Mouse (Mus musculus) gastrocnemius, adult 2 months (tissue): ENCODE measurements at regions not wholly inside any gene's neighbourhood (a gene's known extent, or its start where the extent isn't known, plus 50 kb on each side); places are given as distances from the start of the nearest gene placed in this dataset.
A peak's percentile ranks its signal among the peaks of the same experiment; 100 is the strongest.

Source experiments
- DNase-seq: peaks from one replicate; pipeline ENCODE4 v3.0.0; 2022
- H3K27ac ChIP-seq: fragments of 200-600 bp; 2 replicates; pipeline ENCODE4 v1.8.1; 2022; ENCODE audit warnings: mild to moderate bottlenecking
- H3K4me3 ChIP-seq: fragments of 200-600 bp; 2 replicates; pipeline ENCODE4 v1.8.1; 2022; ENCODE audit warnings: mild to moderate bottlenecking, moderate library complexity
- CTCF ChIP-seq: fragments of 200-600 bp; IDR thresholded peaks from 2 replicates; pipeline ENCODE4 v1.8.1; 2022; ENCODE audit warnings: antibody characterized with exemption, mild to moderate bottlenecking, moderate library complexity
- intact Hi-C: fragments of 180-260 bp; cut with DNase I; formaldehyde crosslinking; loops from one replicate; pipeline ENCODE4 v1.15.1; 2025

DNA sequence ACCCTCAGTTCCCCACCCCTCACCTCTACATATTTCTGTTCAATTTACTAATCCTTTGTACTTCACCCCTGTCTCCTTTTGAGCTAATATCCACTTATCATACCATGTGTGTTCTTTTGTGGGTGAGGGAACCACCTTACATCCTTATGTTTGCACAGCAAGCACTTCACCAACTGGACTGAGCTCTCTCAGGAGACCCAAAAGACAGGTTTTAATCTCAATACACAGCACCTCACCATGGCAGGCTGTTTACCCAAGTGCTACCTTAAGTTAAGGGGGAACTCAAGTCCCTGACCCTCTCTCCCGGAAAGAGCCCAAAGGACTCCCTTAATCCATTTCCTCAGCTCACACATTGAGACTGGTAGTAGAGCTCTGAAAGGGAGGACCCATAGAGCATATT lies 62.3 kb upstream of the Agr3 start:
- Histone ChIP-seq H3K4me3 (no peak overlapping the region), H3K27ac (no peak overlapping the region)
- no peak for DNase-seq
- no peak for TF ChIP-seq CTCF
- intact Hi-C loops, result no loop called here

DNA sequence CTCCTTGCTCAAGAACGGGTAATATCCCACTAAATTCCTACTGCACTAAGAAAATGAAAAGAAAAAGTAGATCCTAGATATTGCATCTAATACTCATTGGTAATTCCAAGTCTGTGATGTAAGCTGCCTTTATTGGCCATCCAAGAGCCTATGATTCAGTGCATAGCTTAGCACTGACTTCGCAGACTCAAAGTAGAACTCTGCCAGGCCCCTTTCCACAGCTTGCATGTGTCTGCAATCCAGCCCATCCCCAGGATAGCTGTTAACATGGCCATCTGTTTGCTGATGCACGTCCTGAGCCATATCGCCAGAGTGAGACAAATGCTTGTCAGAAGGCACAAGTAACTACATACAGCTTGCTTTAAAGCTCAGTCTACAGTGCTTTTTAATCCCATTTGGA lies 72.3 kb upstream of the Agr3 start:
- Histone ChIP-seq H3K27ac (no peak overlapping the region), H3K4me3 (no peak overlapping the region)
- no peak for TF ChIP-seq CTCF
- intact Hi-C loops, result no loop called here
- peak; percentile 50 for DNase-seq

DNA sequence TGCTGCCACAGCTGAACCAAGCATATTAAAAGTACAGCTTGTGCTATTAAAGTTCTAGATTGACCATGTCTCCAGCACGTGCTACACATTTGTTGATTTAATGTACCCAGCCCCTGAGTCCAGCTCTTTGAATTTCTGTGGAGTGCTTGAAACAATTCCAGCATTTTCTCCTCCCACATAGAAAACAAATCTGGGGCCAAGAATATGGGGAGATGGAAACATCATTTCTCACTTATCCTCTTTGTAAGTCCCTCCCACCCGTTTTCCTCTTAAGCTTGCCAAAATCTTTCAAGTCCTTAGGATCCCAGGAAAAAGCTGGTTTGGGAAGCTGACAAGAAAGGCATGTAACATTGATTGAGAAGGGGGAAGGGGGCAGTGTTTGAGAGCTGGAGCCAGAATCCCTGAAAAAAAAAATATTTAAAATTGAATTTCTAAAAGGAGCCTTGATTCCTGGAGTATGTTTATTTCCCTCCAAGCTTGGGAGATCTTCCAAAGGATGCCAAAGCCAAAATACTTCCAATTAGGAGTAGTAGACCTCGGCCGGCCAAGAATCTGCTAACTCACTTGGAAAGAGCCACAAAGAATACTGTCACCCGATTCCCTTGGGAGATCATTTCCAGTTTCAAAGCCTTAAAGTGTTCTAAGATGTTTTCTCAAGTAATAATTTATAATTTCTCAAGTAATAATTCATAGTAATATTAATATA lies 78.4 kb upstream of the Agr3 start:
- Histone ChIP-seq H3K27ac (peak overlapping the region; percentile 43), H3K4me3 (no peak overlapping the region)
- peak; percentile 32 for DNase-seq
- TF ChIP-seq CTCF, result no peak
- intact Hi-C loops, result no loop called here

DNA sequence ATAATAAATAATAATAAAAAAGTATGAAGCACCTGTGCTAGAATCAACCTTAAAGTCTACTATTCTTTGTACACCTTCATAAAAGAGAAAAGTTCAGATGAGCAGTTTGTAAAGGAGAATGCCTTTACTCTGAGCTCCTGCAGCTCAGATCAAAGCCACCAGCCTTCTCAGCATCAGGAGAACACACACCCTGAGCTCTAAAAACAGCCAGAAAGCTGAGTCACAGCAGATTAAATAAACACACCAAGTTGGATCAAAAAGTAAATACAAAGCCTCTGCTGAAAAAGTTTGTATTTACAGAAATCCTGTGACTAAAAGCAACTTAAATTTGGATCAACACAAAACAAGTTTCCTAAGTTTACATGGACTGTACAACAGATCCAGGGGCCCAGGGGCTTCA lies 88.5 kb upstream of the Agr3 start:
- no peak overlapping the region for H3K4me3 ChIP-seq
- TF ChIP-seq CTCF, result no peak
- no peak for DNase-seq
- no peak overlapping the region for H3K27ac ChIP-seq
- intact Hi-C loops, result loop anchor here (10.0 kb wide), 2 partner anchors 202 to 532 kb away; no protein-coding TSS in a partner anchor

DNA sequence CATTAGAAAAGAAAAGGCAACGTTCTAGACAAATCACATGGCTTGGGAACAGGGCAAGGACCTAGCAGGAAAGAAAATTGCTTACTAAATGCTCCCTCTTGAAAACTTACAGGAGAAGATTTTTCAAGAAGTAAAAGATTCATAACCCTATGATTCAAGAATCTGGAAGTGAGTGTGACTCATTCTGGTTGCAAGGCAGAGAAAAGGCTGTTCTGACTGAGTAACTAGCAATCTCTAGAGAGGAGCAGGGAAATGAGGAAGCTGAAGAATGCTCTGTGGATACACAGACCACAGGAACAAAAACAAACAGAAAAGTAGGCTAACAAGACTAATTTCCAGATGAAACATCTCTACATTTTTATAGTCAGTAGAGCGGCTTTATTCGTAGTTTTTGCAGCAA lies 92.1 kb upstream of the Agr3 start:
- intact Hi-C loops, result loop anchor here (10.0 kb wide), 2 partner anchors 198 to 528 kb away; no protein-coding TSS in a partner anchor

DNA sequence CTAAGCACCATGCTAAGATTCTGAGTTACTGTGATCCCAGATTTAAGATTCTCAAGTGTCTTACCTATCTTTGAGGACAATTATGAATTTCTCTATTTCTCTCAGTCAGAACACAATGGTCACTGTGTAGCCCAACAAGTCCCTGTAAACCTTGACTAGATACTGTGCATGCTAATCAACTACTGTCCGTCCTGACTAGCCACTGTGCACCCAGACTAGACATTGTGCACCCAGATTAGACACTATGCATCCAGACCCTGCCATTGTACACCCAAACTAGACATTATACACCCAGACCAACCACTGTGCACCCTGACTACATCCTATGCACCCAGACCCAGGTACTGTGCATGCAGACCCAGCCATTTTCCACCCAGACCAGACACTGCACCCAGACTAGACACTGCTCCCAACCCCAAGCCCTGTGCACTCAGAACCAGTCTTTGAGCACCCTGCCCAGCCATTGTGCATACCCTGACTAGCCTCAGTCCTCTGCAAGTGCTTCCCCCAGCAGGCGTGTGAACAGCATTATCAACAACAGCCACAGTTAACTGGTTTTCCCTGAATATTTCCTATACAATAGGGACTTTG lies 93.4 kb upstream of the Agr3 start:
- H3K4me3 ChIP-seq, result no peak overlapping the region
- no peak overlapping the region for H3K27ac ChIP-seq
- no peak for TF ChIP-seq CTCF
- no peak for DNase-seq
- intact Hi-C loops, result loop anchor here (2.0 to 10.0 kb wide), 3 partner anchors 197 to 527 kb away; no protein-coding TSS in a partner anchor

More for the DNA sequence above, 92.1 kb upstream of the Agr3 start:
- TF ChIP-seq CTCF, result no peak
- H3K27ac ChIP-seq, result peak overlapping the region; percentile 56
- DNase-seq, result no peak
- H3K4me3 ChIP-seq, result no peak overlapping the region

DNA sequence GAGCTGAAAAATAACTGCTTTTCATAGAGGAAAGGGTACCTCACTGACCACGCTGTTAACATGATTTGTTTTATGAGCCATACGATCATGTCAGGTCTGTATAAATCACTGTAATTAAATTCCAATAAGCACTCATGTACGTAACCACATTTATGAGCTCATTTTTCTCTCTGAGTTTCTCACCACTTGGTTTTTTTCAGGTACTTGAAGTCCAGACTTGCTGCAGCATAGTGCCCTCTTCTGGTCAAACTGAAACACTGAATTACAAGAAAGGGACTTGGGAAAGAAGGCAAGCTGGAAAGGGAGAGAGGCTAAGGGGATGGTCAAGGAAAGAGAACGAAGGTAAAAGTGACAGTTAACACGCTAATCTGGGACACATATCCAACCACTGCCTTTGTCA lies 94.2 kb upstream of the Agr3 start:
- DNase-seq, result no peak
- no peak overlapping the region for H3K27ac ChIP-seq
- TF ChIP-seq CTCF, result peak; percentile 88
- no peak overlapping the region for H3K4me3 ChIP-seq
- intact Hi-C loops, result loop anchor here (2.0 to 10.0 kb wide), 3 partner anchors 196 to 526 kb away; no protein-coding TSS in a partner anchor

DNA sequence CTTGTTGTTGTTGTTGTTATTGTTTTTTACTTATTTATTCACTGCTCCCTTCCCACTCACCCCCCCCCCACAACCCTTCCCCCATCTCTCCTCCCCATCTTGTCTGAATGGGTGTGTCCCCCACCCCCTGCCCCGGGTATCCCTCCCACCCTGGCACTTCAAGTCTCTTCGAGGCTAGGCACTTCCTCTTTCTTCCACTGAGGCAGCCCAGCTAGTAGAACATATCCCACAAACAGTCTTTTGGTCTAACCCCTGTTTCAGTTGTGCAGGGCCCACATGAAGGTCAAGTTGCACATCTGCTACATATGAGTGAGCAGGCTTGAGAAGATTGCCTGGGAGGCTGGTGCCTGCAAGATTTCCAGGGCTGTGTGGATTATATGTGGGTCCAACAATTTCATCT lies 97.6 kb upstream of the Agr3 start:
- no peak overlapping the region for H3K27ac ChIP-seq
- TF ChIP-seq CTCF, result no peak
- no peak for DNase-seq
- no peak overlapping the region for H3K4me3 ChIP-seq
- intact Hi-C loops, result no loop called here

DNA sequence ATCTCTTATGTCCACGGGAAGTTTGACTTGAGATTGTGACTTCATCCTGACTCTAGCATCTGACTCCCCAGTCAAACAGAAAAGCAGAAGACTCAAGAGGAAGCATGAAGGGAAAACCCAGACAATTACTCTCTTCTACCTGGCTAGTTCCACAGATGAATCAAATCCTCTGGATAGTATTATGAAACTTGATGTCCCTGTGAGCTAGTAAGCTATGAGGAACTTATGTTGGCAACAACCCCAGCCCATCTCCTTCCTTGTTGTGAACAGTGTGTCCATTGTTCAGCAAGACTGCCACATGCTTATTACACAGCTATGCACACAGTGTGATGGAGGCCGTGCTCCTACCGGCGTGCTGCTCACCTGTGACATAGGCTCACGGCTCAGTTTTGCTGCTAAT lies 98.4 kb upstream of the Agr3 start:
- intact Hi-C loops, result no loop called here
- H3K4me3 ChIP-seq, result no peak overlapping the region
- no peak overlapping the region for H3K27ac ChIP-seq
- DNase-seq, result no peak
- no peak for TF ChIP-seq CTCF

DNA sequence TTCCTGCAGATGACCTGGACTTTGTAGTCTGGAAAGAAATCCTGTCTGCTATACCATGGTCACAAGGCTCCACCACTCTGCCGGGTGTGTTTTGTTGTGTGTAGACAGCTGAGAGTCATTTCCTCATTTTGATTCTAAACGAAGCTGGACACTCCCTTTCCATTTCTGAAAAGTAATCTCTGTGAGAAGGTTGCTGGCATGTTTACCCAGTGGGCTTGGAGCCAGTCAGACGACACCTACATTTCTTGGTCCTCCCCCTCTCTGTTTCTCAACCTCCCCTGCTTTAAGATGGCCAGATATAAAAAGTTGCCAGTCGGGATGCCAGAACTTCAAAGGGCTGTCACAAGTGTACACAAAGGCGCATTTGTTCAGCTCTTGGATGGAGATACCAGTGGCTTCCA lies 100.8 kb upstream of the Agr3 start:
- intact Hi-C loops, result no loop called here
- Histone ChIP-seq H3K4me3 (no peak overlapping the region), H3K27ac (peak overlapping the region; percentile 31; the same call in 1 of the 2 replicates)
- no peak for DNase-seq
- no peak for TF ChIP-seq CTCF

DNA sequence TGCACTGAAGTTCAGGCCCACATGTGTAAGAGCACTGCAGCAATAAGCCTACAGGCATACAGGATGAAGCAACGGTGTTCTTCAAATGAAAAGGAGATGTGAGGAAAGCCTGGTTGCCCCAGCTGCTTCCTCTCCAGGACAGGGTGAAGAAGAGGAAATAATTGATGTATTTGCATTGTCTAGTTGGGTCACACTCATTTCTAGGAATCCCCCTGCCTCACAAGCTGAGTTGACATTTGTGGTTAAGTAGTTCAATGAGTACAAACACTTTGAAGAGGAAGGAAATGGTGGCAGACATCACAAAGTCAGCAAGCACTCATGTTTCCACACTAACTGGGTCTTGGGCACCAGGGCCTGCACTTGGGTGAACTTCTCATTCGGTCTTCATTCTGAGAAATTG lies 126.2 kb upstream of the Agr3 start:
- H3K4me3 ChIP-seq, result no peak overlapping the region
- no peak for TF ChIP-seq CTCF
- intact Hi-C loops, result no loop called here
- no peak for DNase-seq
- no peak overlapping the region for H3K27ac ChIP-seq

DNA sequence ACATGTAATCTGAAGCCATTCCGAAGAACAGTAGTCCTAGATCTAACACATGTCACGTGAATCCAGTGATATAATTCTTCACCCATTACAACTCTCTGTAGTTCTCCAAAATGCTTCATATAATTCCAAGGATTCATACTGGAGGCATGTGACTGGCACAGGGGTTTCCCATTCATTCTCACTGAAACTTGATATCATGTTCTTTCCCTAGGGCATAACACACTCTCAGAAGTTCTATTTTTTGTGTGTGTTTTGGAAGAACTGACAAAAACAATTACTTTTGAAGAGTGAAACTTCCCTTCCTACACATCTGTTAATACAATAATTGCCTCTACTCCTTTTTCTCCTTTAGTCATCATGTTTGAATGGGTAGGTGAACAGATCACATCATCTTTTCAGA lies 150.0 kb upstream of the Agr3 start:
- intact Hi-C loops, result no loop called here
- H3K27ac ChIP-seq, result no peak overlapping the region
- no peak for TF ChIP-seq CTCF
- no peak for DNase-seq
- H3K4me3 ChIP-seq, result no peak overlapping the region

DNA sequence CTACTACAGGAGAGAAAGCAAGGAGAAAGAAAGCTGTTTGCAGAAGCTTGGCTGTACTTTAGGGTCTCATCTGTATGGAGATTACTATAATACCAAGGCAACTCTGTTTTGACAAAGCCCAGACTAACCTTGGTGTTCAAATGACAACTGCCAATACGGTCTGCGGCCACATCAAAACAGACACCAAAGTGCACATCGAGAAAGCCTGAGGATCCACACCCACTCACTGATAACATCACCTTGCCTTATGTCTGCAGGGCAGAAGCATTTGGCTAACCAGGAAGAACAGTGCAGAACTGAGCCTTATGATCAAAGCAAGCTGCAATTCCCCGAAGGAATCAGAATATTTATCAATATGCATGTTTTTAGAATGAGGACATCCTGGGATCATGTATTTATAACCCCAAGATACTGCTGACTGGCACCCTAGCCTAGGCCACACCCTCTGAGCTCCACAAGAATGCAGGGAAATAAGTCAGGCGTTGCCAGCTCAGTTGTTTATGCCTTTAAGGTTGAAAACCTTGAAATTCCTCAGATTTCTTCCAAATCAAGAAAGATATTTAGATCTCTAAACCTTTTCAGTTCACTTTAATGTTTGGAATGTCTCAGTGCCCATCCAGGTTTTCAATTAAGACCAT lies 154.9 kb upstream of the Agr3 start:
- no peak for DNase-seq
- TF ChIP-seq CTCF, result no peak
- intact Hi-C loops, result no loop called here
- no peak overlapping the region for H3K4me3 ChIP-seq
- H3K27ac ChIP-seq, result no peak overlapping the region
